Mouse (Mus musculus): ENCODE data around the gene Pole2.
A peak's percentile ranks its signal among the peaks of the same experiment; 100 is the strongest.
"Not testable (repeated sequence)": the region's sequence is repeated elsewhere in the genome, so short reads cannot be mapped to it uniquely, and the experiment has no call there.

Gene Pole2

DNA sequence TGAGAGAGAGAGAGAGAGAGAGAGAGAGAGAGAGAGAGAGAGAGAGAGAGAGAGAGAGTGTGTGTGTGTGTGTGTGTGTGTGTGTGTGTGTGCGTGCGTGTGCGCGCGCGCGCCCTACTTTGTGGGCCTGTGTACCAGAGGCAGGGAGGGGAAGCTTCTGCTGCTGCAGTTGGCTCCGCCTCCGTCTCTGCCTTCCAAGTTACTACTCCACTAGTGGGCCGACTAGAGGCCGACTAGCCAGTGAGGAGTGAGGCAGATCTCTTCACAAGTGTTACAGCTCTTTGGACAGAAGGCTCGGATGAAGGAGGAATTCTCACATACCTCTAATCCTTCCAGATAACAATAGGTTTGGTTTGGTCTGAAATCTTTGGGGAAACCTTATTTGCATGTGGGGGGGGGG is 48.6 kb downstream of the Pole2 start:
- no peak for DNase-seq (ENCODE audit: low read depth, low spot score)

DNA sequence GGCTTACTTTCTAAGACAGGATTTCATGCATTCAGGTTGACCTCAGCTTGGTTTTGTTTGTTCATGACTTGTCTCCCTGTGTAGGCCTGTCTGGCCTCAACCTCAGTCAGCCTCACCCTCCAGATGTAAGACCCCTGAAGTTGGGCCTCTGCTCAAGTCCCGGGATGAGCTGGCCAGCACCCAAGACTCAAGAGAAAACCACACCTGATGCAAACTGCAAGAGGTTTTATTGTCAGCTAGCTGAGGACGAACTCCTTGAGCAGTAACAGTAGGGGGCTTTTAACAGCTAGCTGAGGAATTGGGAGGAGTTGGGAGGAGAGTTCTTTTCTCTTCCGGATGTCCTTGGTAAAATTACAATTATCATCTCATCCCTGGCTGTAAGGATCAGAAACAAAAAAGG is 50.5 kb downstream of the Pole2 start:
- DNase-seq (ENCODE audit: low read depth, low spot score): no peak

DNA sequence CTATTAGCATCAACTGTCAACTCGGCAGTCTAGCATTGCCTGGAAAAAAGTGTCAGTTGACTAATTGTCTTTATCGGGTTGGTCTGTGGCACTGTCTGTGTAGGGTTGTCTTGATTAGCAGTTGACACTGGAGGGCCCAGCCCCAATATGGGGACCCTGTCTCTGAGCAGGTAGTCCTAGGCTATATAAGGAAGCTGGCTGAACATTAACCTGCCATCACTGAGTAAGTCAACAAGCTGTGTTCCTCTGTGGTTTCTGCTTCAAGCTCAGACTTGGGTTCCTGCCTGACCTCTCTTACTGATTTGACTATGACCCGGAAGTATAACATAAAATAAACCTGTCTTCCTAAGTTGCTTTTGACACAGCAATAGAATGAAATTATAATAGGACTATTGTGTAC is 52.0 kb downstream of the Pole2 start:
- DNase-seq (ENCODE audit: low read depth, low spot score): no peak

DNA sequence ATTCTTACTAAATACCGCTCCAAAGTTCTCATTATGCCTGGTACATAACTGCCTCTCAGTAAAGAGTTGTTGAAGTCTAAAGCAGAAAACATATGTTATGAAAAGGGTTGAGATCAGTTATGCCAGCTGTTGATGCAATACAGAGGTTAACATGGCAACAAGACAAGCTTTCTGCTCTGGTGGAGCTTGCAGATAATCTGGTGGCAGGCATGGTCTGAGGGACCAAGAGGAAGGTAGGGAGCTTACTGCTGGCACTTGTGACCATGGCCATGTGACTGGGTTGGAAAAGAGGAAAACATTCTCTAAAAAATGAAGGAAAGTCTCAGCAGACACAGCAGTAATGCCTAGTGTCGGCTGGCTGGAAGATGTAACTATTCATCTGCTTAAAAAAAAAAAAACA is 56.7 kb downstream of the Pole2 start:
- DNase-seq (ENCODE audit: low read depth, low spot score): no peak

DNA sequence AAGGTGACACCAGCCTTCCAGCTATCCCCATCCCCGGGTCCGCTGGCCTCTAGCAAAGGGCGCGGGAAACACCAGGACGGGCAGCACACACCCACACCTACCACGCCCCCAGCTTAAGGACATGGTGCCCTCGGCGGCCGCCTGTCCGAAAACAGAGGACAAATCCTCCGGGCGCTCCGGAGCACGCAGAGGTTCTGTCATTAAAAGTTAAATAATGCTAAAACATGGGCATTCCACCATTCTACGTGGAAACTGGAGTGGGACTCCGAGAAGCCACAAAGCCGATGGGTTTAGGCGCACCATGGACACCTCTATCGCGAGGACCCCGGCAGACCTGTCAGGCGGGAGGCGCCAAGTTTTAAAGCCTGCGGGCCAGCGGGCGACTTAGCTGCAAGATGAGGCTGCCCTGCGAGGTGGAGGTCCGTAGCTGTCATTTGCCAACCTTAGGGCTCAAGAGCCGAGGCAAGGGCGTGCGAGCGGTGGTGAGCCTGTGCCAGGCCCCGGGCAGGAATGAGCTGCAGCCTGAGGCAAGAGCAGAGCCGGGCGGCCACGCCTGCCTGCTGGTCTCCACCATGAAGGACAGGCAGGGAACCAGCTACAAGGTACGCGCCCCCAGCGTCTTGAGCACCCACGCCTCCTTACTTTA is 59.4 kb downstream of the Pole2 start, which contains the start of gene Lrr1:
Gene Lrr1, plus strand, starts transcription at position 354 of the 646 bp plus-strand sequence.
- DNase-seq (ENCODE audit: low read depth, low spot score): peak; percentile 63

DNA sequence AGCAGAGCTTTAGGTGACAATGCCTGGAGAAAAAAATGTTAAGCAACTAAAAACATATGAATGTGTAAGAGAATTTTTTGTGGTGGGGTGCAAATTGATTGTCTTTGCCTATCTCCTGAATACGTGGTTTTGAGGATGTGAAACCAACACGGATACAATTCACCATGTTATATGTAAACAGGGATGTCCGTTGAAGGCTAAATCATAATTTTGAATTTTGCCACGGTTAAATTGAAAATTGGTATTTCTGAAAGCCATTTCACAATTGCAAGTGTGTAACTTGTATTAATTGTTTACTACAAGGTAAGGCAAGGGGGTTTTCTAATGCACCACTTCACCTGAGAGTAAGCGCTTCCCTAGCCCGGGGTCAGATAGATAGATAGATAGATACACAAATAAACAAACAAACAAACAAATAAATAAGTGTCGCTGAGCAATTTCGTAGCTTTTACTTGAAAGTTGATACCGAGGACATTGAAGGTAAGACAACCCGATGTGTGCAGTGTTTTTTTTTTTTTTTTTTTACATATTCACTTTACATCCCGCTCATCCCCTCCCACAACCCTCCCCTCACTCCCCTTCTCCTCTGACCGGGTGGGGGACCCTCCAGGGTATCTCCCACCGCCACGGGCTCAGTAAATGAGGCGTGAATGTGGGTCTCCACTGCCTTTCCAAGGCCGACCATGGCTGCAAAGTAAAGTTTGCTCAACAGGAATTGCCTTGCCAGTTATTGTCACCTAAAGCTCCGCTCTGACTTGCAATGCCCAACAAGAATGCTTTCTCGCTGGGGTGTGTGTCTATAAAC is 60.1 kb downstream of the Pole2 start:
- DNase-seq (ENCODE audit: low read depth, low spot score): no peak

DNA sequence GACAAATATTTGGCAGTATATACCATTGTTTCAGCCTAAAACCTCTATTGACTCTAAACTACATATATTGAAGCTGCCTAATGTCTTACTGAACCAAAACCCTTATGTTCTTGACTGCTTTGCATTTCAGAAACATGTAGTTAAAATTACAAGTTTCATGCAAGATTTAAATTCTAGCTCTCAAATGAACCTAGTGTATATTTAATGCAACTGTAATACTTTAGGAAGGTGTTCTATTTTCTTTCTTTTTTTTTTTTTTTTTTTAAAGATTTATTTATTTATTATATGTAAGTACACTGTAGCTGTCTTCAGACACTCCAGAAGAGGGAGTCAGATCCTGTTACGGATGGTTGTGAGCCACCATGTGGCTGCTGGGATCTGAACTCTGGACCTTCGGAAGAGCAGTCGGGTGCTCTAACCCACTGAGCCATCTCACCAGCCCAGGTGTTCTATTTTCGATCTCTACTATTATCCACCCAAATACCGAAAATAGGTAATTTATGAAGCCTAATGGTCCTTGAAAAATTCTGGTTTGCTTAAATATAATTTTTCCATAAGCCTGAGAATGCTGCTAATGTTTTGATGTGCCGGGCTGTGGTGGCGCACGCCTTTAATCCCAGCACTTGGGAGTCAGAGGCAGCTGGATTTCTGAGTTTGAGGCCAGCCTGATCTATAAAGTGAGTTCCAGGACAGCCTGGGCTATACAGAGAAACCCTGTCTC is 61.0 kb downstream of the Pole2 start:
- not testable (repeated sequence) for DNase-seq (ENCODE audit: low read depth, low spot score)

DNA sequence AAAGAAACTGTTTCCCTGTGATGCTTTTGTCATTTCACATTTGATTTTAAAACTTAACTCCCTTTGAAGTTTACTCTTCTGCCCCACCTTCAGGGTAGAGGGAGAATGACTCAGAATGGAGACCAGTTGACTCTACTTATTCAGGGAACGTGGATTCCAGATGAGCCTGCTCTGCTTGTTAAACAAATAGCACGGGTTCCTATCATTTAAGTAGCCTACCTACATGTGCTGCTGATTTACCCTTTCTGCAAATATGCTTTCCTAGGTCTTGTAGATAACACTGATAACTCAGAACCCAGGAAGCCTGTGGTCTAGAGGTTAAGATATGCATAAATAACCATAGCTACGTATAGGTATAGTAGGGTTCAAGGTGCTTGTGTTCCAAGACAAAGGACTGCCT is 63.1 kb downstream of the Pole2 start:
- DNase-seq (ENCODE audit: low read depth, low spot score): no peak

DNA sequence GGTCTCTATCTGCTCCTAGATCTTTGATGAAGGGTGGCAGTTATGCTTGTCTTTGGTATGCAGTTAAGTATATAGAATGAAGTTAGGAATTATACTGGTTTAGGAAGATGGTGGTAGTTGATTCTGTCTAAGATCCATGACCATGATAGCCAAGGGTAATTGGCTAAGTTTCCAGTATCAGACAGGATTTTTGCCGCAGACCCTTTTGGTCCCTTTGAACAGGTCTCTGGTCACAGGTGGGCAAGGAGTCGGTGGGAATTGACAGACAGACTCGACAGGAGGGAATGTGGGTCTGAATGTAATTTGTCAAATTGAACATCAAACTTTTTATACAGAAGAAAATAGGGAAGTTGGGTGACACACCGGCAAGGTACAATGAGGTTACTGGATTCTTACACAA is 64.4 kb downstream of the Pole2 start:
- DNase-seq (ENCODE audit: low read depth, low spot score): not testable (repeated sequence)

DNA sequence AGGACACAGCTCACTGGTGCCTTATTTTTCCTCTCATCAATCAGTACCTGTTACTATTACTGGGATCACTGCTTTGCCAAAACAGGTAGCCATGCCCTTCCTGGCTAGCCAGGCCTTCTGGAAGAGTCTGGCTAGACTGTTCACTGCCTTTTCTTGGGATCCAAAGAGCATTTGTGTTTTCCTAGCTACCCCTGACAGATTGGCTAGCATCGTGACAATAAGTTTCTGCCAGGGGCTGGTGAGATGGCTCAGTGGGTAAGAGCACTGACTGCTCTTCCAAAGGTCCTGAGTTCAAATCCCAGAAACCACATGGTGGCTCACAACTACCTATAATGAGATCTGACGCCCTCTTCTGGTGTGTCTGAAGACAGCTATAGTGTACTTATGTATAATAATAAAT is 67.3 kb downstream of the Pole2 start:
- not testable (repeated sequence) for DNase-seq (ENCODE audit: low read depth, low spot score)

DNA sequence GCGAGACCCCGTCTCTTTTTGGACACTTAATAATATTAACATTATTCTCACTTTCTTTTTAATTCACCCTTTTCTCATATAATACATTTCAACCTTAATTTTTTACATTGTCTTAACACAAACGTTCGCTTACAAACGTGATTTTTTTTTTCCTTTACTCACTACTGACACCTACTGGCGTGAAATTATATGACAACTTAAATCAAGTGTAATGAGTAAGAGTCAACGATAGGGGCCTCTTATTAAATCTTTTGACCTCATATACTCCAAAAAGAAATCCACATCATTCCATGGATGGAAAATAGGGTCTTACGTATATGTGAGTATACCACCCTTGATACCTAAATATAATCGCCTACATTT is 68.4 kb downstream of the Pole2 start:
- DNase-seq (ENCODE audit: low read depth, low spot score): peak; percentile 55

DNA sequence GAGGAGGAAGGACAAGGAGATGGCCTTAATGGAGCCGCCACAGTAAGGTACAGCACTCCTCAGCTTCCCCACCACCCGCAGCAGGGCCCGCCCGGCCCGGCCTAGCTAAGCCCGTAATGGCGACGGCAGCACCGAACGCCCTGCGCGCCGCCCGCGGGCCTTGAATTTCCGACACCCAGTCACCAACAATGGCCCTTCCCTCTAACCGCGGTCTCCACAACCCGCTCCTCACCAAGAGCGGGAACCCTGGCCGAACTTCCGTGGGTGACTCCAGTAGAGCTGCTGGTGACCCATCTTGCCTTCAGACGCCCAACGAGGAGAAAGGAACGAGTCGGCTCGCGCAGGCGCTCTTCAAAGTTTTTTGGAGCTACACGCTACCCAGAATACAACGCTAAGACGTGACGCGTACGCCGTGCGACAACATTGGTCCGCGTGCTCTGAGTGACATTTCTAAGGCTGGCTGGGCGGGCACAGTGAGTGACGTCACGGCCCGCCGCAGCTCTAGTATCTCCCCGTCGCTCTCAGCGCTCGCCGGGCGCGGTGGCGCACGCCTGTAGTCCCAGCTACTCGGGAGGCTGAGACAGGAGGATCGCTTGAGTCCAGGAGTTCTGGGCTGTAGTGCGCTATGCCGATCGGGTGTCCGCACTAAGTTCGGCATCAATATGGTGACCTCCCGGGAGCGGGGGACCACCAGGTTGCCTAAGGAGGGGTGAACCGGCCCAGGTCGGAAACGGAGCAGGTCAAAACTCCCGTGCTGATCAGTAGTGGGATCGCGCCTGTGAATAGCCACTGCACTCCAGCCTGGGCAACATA is 69.0 kb downstream of the Pole2 start, which contains the start of gene Rps29:
Gene Rps29, minus strand, starts transcription at position 422 of the 813 bp plus-strand sequence.
- peak; percentile 99 for DNase-seq (ENCODE audit: low read depth, low spot score)

DNA sequence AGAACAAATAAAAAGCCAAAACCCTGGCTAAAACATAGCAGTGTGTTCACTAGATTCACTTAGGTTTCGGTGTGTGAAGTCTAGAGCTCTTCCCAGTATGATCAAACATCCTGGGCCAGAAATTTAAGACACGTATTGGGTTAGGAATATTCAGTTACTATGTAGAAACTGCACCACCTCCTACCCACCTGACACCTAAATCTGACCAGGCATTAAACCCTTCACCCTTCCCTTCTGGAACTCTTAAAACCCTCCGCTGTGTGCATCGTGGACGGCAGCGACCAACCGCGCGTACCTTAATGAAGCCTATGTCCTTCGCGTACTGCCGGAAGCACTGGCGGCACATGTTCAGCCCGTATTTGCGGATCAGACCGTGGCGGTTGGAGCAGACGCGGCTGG is 69.6 kb downstream of the Pole2 start:
- DNase-seq (ENCODE audit: low read depth, low spot score): peak; percentile 8

DNA sequence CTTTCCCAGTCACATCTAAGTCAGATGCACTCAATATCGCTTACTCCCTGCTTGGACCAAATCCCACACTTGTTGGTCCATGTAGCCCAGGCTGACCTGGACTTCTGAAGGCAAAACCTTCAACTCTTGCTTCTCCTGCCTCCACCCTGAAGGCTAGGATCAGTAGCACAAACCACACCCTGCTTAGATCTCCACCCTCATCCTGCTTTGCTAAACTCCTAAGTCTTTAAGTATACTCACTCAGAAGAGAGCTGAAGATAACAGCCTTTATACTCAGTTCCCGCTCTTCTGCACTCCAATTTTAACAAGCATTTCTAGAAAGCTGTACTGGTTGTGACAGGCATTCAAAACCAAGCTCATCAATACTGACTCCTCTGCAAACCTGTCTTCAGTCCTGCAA is 70.9 kb downstream of the Pole2 start:
- no peak for DNase-seq (ENCODE audit: low read depth, low spot score)

DNA sequence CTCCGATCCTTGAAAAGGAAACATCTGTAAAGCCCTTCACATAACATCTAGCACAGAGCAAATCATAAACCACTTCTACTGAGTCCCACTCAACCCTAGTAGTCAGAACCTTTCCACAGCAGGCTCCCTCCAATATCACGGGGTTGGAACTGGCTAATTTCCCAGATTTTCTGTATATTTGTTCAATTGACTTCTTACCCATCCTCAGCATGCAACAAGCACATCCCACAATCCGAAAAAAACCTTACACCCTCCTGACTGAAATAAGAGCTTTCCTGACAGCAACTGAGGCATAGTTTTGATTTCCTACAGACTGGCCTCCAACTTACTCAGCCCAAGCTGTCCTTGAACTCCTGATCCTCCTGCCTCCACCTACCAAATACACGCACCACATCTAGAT is 71.6 kb downstream of the Pole2 start:
- DNase-seq (ENCODE audit: low read depth, low spot score): no peak

DNA sequence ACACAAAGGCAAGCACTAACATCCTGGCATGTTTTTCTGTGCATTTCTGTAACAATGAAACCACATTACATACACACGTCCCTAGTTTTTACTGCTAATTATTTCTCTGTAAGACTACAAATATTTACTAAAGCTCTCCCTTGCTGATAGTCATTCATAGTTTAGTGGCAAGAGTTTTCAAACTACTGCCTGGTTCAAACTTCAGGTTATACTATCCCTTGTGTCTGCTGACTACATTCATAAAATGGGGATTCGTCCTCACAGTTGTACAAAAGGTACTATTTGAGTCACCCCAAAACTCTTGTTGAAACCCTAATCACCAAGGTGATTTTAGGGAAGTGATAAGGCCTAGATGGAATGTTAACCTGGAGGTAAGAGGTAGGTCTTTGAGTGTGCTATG is 72.1 kb downstream of the Pole2 start:
- no peak for DNase-seq (ENCODE audit: low read depth, low spot score)
